Mouse (Mus musculus) monocyte, adult 5-6 weeks (primary cell): Measurements from ENCODE around the gene B9d1. TPM values are rescaled to one million over a fixed set of nuclear protein-coding genes. Genes with fewer than 3 reads are reported as not detected.

Experiments
- ATAC-seq: fragments of 153-309, 156-312 bp; replicated peaks from 2 replicates; pipeline ENCODE4 v1.8.0; 2017; ENCODE audit warnings: mild to moderate bottlenecking; ENCODE audit not compliant: low TSS enrichment, insufficient number of reproducible peaks, severe bottlenecking, poor library complexity, low FRiP score
- total RNA-seq: library from RNA; stranded (forward); fragments of 200-1000, 200-491, 200-594 nt; gene quantifications from 3 replicates; pipeline ENCODE4 v1.2.3, GENCODE M21; 2017

Gene B9d1
- total RNA-seq, 1 experiment from 2014 or later = not detected

DNA sequence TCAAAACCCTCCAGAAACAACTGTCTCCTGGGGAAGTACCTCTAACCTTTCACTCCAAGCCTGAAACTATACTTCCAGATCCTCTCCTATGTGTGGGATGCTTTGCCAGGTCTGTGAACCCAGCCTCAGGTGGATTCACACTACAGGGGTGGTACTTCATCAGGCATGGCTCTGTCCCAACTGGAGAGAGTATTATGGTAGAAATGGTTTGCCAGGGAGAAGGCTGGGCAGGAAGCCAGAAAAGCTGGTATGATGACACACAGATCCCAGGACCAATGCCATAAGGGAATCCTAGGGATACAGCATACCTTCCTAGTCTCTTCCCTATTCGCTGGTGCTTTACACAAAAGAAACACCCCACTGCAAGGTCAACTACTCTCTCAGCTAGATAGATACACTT lies 21.9 kb downstream of the B9d1 start:
- no peak for ATAC-seq

DNA sequence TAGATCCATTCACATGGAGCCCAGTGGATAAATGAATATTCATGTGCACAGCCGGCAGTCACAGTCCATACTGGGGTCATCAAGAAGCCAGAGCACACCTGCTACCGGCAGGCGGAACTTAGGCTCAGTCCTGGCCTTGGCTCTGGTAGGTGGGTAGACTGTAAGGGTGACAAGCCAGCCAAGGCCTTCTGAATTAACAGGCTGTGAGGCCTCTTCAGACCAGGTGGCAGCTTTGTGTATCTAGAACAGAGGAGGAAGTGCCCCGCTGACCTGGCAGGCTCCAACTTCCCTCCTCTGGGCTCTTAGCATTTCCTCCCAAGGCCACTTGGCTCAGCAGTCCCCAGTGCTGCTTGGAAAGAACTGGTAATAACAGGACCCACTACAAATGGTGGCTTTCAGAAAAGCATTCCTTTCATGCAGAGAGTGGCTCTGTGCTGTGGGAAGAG lies 24.3 kb downstream of the B9d1 start:
- no peak for ATAC-seq

DNA sequence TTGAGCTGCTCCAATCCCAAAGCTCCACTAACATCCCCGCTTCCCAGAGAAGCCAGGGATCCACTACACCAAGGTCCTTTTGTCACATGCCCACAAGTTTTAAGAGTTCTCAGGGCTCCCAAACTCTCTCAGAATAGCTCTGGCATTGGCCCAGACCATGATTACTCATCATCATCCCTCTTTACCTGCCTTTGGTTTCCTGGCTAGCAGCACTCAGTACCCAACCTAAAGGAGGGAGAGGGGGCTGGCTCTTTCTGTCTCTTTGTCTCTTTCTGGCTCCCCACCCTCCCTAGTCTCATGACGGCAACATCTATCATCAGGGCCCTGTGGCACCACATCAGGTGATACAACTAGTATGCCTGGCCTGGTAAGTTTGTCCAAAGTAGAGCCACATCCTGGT lies 27.9 kb downstream of the B9d1 start:
- no peak for ATAC-seq

DNA sequence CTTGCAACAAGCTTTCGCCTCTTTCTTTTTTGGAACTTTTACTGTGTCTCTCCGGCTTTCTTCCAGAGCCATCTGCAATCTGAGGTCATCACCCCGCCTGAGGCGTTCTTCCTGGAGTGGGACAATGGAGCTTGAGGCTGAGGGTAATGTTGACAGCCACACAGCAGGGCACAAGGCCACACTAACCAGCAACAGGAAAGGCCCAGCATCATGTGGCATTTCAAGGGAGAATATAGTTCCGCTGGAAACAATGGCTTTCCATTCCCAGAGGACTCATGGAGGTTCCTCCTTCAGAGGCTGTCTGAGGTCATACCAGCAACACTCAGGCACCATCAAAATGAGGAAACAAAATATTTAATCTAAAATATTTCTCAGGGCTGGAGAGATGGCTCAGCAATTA lies 28.6 kb downstream of the B9d1 start:
- ATAC-seq = no peak

DNA sequence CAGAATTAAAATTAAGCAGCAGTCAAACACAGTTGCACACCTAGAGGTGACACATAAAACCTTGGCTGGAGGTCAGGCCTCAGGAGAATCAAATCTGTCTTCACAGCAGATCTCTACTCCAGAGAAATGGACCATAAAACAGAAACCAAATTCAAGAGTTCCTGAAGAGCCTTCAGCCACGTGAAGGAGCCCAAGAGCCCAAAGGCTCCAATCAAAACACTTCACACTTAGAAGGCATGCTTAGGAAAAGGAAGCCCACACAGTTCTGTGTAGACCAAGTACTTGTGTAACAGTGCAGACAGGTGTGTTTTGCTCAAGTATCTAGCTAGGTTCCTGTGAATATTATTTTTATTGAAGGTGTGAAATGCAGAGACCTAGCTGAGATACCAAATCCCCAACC lies 30.6 kb downstream of the B9d1 start:
- no peak for ATAC-seq

DNA sequence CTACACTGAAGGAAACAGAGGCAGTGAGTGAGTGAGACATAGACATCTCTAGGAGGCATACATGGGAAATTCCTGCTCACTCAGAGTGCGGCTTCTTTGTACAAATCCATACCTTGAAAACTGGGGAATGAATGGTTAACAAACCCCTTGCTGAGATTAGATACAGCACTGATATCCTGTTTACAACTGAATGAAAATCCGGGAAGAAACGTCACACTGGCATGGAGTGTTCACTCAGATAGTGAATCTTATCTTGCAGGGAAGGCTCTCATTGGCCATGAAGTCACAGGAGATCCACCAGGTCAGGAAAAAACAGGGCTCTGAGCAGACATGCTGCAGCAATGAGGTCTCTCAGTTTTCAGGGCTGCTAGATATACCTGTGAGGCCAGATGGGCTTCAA lies 32.0 kb downstream of the B9d1 start:
- ATAC-seq = no peak

DNA sequence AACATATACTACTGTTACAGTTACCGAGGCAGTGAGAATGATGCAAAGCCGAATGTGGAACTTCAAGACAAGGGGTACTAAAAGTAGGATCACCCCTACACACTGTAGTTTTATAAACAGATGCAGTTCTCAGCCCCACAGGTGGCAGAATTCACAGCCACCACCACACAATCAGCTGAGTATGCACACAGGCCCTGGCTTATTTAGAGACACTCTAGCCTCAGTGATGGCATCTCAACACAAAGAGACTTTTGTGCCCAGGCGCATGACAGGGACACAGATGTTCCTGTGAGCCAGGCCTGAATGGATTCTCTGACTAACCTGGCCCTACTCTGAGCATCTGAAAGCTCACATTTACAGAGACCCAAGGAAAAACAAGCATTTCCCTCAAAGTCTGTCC lies 32.4 kb downstream of the B9d1 start:
- ATAC-seq = no peak

DNA sequence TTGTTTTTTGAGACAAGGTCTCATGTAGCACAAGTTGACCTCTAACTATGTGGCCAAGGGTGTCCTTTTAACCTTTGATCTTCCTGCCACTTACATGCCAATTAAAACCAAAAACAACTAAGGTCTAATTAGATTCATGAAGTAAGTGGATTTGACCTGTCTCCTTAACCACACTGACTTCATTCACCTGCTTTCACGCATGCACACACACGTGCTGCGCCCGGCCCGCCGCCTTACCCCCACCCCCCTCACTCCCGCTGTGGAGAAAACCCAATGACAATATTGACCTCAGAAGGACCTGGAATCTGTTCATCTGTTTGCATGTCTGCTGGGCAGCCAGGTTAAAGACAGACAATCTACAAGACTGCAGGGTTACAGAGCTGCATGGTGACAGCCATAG lies 35.7 kb downstream of the B9d1 start:
- ATAC-seq = no peak

DNA sequence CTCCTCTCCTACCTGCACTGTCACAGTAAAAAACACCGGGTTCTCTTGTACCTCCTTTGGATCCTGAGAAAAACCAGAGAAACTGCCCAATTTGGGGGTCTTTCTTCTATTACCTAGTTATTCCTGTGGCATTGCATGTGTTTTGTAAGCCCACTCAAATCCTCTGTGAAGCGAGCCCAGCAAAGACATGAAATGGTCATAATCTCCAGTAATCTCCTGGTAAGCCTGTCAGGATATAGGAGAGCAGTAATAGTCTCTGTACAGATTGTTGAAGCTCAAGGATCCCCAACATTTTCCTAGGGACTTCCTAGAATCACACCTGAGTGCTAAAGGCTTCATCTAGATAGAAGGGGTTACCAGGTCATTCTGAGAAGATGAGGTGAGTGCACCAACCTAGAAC lies 36.2 kb downstream of the B9d1 start:
- no peak for ATAC-seq

DNA sequence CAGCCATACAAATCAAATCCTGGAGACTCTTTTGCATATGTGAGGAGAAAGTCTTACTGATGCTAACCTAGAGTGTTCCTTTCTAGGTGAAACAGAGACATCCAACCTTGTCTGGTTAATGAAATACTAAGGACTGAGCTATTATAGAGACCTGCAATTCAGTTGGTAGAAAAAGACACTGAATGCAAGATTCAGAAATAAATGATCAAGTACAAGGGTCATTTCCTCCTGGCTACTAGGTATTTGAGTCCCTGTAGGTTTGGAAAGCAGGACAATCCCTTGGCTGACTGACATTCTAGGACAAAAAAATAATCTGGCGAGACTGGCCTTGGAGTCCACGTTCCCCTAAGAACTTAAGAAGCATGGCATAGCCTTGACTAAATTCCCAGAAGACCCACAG lies 40.6 kb downstream of the B9d1 start:
- no peak for ATAC-seq

DNA sequence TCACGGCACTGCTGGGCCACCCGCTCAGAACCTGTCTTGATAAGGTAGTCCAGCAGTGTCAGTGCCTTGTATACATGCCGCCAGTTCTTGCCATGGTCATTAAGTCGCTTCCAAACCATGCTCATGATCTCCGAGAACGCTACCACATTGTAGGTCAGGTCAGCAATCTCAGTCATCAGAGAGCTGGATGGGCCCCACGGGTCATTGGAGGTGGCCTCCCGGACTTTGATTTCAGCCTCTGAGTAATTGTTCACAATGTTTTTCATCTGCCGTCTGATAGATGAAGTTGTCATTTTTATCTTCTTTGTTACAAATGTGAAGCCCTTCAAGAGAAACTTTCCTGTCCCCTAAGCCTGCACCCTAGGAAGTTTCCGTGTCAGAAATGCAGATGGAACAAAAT lies 41.5 kb downstream of the B9d1 start:
- ATAC-seq = no peak

DNA sequence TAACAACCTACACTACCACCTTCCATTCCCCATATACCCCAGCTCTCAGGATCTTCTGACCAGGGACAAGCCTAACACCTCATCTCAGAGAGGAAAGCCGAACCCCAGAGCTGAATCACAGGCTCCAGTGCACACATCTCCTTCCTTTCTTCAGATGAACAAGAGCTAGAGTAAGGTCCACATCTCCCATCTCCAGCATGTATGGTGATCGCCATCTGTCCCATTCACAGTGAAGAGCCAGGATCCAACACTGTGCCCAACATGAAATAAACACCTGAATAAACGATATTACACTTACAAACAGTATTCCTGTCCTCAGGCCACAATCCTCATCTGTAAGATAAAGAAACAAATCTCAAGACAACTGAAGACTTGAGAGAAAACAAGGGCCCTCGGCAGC lies 42.8 kb downstream of the B9d1 start:
- ATAC-seq = no peak

DNA sequence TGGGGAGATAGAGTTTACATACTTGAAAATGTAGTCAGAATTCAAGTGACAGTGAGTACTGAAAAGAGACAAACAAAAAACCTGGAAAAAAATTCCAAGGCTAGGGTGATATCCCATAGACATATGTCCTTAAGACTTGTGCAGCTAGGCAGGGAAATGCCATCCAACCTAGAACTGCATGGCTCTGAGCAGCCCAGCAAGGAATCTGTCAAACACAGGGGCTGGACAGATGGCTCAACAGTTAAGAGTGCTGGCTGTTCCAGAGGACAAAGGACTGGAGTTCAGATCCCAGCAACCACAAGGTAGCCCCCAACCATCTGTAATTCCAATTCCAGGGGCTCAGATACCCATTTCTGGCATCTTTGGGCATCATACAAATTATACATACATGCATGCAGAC lies 45.7 kb downstream of the B9d1 start:
- no peak for ATAC-seq

DNA sequence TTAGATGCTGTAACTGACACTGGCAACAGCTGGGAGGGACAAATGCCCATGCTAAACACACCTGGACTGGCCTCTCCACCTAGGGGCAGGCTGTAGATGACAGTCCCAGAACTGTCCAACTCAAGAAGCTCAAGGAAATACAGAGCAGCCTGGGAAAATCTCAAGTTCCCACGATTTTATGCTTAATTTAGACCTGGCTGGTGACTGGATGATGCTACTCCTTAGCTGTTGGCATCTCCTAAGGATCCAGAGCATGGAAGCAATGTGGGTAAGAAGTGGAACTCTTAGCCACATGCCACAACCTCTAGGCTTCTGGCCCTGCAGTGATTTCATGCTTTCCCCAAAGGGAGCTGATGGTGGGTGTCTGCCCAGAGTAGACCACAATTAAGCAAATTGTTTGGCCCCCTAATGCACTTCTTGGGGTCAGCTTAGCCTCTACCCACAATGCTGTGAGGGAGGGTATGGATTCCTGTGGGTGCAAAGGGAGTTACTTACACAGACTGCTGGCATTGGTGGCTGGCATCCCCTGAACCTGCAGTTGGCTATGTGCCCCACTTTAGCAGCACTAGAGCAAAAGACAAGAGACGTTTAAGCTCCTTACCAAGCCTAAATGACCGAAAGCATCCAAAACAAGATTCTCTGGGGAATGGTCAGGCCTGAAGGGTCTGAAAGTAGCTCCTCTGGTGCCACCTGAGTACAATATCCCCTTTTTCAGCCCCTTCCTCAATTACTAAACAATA lies 48.2 kb downstream of the B9d1 start:
- ATAC-seq = no peak

DNA sequence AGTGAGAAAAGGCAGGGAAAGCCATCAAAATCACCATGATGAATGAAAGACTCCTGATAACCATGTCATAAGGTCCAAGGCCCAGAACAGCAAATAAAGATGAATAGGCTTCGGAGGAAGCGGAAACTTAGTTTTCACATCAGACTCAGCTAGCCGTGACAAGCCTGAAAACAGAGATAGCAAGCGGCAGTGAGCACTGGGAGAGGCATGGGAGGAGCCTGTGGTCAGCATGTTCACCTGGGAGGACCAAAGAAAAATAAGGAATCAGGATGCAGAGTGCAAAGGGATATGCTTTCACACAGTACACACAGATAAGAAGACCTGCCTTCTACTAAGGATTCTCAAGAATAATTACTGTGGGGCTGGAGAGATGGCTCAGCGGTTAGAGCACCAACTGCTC lies 54.6 kb downstream of the B9d1 start:
- ATAC-seq = no peak

DNA sequence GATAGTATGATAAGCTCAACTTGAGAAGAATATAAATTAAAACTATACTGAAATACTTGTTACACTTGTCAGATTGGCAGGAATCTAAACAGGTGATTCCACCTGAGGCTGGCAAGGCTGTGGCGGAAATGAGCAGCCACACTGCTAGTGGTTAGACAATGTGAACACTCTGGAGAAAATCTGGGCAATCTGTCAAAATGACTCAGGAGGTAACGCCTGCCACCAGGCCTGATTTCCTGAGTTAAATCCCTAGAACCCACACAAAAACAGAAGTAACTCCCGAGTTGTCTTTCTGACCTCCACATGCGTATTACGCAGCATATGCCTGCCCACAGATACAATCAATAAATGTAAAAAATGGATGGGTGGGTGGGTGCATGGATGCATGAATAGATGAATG lies 57.5 kb downstream of the B9d1 start:
- no peak for ATAC-seq

Other genes with a start within 250 kb of the B9d1 start
- 54.7 to 73.1 TPM (median 66.9 TPM) in 3 replicates for gene Aldh3a2, start 237.7 kb upstream of the B9d1 start, total RNA-seq
- gene Slc47a2, start 162.3 kb upstream of the B9d1 start, total RNA-seq = not detected in 3 replicates
- gene Slc47a1, start 126.8 kb upstream of the B9d1 start, total RNA-seq = not detected in 3 replicates
- not detected in 3 replicates for gene Rnf112, start 51.0 kb upstream of the B9d1 start, total RNA-seq
- gene Mfap4, start 19.7 kb upstream of the B9d1 start, total RNA-seq = not detected in 3 replicates
- gene Mapk7, start 10.7 kb upstream of the B9d1 start, total RNA-seq = 14.7 to 31.5 TPM (median 15.7 TPM) in 3 replicates
- gene Epn2, start 74.5 kb downstream of the B9d1 start, total RNA-seq = 1.7 to 2.5 TPM in 2 of 3 replicates, not detected in the other
- 14.6 to 39.1 TPM (median 19.1 TPM) in 3 replicates for gene Grap, start 148.1 kb downstream of the B9d1 start, total RNA-seq
- gene Fam83g, start 178.9 kb downstream of the B9d1 start, total RNA-seq = 0.10 TPM in 1 of 3 replicates, not detected in the others
- gene Slc5a10, start 215.7 kb downstream of the B9d1 start, total RNA-seq = not detected in 3 replicates